Mouse (Mus musculus) left cerebral cortex, adult 2 months (tissue): Measurements from ENCODE around the gene Itpr1. TPM values are rescaled to one million over a fixed set of nuclear protein-coding genes. Genes with fewer than 3 reads are reported as not detected.

Experiments used
- DNase-seq, 2 experiments: peaks; one replicate each; pipeline ENCODE4 v3.0.0; 2021 to 2022; ENCODE audit warnings: low spot score in 2 of 2, mixed read lengths in 1 of 2; ENCODE audit errors: extremely low spot score in 1 of 2
- H3K27ac ChIP-seq: fragments of 200-600 bp; 2 replicates; pipeline ENCODE4 v1.8.1; 2022
- H3K4me3 ChIP-seq: fragments of 200-600 bp; 2 replicates; pipeline ENCODE4 v1.8.1; 2022
- CTCF ChIP-seq: fragments of 200-600 bp; IDR thresholded peaks from 2 replicates; pipeline ENCODE4 v1.8.1; 2022; ENCODE audit warnings: antibody characterized with exemption, mild to moderate bottlenecking, moderate library complexity
- intact Hi-C: fragments of 180-260 bp; cut with DNase I; formaldehyde crosslinking; loops from one replicate; pipeline ENCODE4 v1.15.1; 2025
- total RNA-seq, 2 experiments: library from RNA; stranded (reverse); gene quantifications; 2 replicates each; pipeline ENCODE4 v1.2.3; 2021

Itpr1 gene
- total RNA-seq, 2 experiments from 2014 or later: 459 to 480 TPM

- DNase-seq: peak; percentile 51 to 66
- no peak for TF ChIP-seq CTCF
- intact Hi-C loops: no loop called here
- H3K27ac ChIP-seq: peak overlapping the region; percentile 44; the same call in 1 of the 2 replicates
- no peak overlapping the region for H3K4me3 ChIP-seq
These were observed 231.5 kb downstream of the Itpr1 start for GRCm38 (mm10) chr6:108444435-108444834.

GRCm38 (mm10) chr6:108445006-108445405, 232.1 kb downstream of the Itpr1 start:
- Histone ChIP-seq H3K27ac (peak overlapping the region; percentile 44; the same call in 1 of the 2 replicates), H3K4me3 (no peak overlapping the region)
- intact Hi-C loops: no loop called here
- no peak for DNase-seq
- TF ChIP-seq CTCF: no peak

- TF ChIP-seq CTCF: no peak
- peak overlapping the region; percentile 48 for H3K27ac ChIP-seq
- intact Hi-C loops: no loop called here
These were observed 233.9 kb downstream of the Itpr1 start for GRCm38 (mm10) chr6:108446766-108447165.

GRCm38 (mm10) chr6:108447179-108447845, 234.4 kb downstream of the Itpr1 start:
- no peak for DNase-seq
- intact Hi-C loops: no loop called here
- no peak overlapping the region for H3K4me3 ChIP-seq
- H3K27ac ChIP-seq: peak overlapping the region; percentile 48
- no peak for TF ChIP-seq CTCF

More at GRCm38 (mm10) chr6:108446766-108447165, 233.9 kb downstream of the Itpr1 start:
- H3K4me3 ChIP-seq: no peak overlapping the region
- DNase-seq: no peak

- intact Hi-C loops: no loop called here
- no peak for TF ChIP-seq CTCF
- Histone ChIP-seq H3K4me3 (no peak overlapping the region), H3K27ac (peak overlapping the region; percentile 48)
- DNase-seq: no peak
These were observed 235.3 kb downstream of the Itpr1 start for GRCm38 (mm10) chr6:108448016-108448735.

- intact Hi-C loops: no loop called here
- H3K27ac ChIP-seq: peak overlapping the region; percentile 38; the same call in 1 of the 2 replicates
- H3K4me3 ChIP-seq: no peak overlapping the region
- TF ChIP-seq CTCF: no peak
- no peak for DNase-seq
These were observed 236.0 kb downstream of the Itpr1 start for GRCm38 (mm10) chr6:108448864-108449263.

- intact Hi-C loops: no loop called here
- TF ChIP-seq CTCF: no peak
- peak overlapping the region; percentile 28; the same call in 1 of the 2 replicates for H3K27ac ChIP-seq
- no peak for DNase-seq
- no peak overlapping the region for H3K4me3 ChIP-seq
These were observed 238.6 kb downstream of the Itpr1 start for GRCm38 (mm10) chr6:108451536-108451935.

GRCm38 (mm10) chr6:108453618-108454017, 240.7 kb downstream of the Itpr1 start:
- intact Hi-C loops: no loop called here
- Histone ChIP-seq H3K27ac (peak overlapping the region; percentile 78), H3K4me3 (no peak overlapping the region)
- TF ChIP-seq CTCF: no peak
- no peak for DNase-seq

- Histone ChIP-seq H3K4me3 (no peak overlapping the region), H3K27ac (peak overlapping the region; percentile 93)
- peak; percentile 57 to 59 for DNase-seq
- intact Hi-C loops: no loop called here
- TF ChIP-seq CTCF: no peak
These were observed 241.4 kb downstream of the Itpr1 start for GRCm38 (mm10) chr6:108454061-108454891.

GRCm38 (mm10) chr6:108454979-108455836, 242.3 kb downstream of the Itpr1 start:
- intact Hi-C loops: loop anchor here (5.0 kb wide), 1 partner anchor 122 kb away; no protein-coding TSS in a partner anchor
- Histone ChIP-seq H3K27ac (peak overlapping the region; percentile 93), H3K4me3 (no peak overlapping the region)
- TF ChIP-seq CTCF: no peak
- no peak for DNase-seq
